Mouse (Mus musculus): ENCODE measurements around the gene Slc38a11.
A peak's percentile ranks its signal among the peaks of the same experiment; 100 is the strongest.

Gene Slc38a11

GRCm38 (mm10) chr2:65363828-65364497, at the start of gene Slc38a11:
Gene Slc38a11, minus strand, starts transcription at chr2:65364034.
- peak; percentile 23 for DNase-seq (ENCODE audit: low spot score)

DNA sequence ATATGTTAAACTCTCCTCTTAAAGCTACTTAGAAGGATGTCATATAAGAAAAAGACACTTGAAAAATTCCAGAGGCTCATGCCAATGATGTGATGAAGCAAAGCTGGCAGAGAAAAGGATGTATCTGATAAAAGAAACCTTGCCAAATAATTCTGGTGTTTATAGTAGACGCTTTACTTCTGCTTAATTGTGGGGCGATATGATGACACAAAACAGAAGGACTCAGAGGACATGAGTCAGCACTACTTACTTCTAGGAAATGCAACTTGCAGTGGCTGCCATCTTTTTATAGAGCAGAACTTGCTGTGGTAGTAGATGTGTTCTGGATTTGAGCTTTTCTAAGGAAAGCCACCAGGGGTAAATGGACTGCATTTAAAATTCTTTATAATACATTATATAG, 43.3 kb upstream of the Slc38a11 start:
- no peak for DNase-seq (ENCODE audit: low spot score)

DNA sequence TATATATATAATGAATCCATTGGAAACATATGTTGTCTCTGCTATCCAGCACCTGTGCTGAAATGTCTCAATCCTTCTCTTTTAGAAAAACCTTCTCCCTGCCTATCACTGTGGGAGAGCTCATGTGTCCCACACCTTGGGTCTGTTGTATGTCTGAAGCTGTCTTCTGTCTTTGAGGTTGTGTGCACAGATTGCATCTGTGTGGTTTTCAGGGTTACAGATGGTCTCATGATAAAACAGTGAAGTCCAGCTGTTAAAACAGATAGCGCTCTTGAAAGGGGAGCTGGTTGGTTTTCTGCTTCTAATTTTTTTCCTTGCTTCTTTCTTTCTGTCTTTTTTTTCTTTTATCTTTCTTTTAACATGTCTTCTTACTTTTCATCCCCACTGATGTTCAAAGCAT, 41.6 kb upstream of the Slc38a11 start:
- DNase-seq (ENCODE audit: low spot score) = no peak

GRCm38 (mm10) chr2:65402001-65402400, 38.2 kb upstream of the Slc38a11 start:
- DNase-seq (ENCODE audit: low spot score) = no peak

- DNase-seq (ENCODE audit: low spot score) = no peak
Measured at GRCm38 (mm10) chr2:65399938-65400337, 36.1 kb upstream of the Slc38a11 start.

DNA sequence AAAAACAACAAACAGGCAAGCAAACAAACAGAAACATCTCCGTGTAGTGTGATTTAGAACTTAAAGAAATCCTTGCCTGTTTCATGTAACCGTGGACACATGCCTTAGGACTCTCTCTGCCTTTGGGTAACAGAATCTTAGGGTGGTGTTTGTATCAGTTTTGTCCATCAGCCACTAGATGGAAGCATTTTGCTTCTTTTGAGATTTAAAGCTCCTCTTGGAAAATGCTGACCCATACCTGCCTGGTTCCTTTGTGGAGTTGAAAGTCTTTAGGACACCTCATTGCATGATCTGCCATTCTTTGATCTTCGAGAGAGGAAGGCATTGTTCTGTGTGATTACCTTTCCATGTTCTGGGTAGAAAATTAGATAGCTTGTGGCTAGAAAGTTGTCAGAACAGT, 32.3 kb upstream of the Slc38a11 start:
- no peak for DNase-seq (ENCODE audit: low spot score)

DNA sequence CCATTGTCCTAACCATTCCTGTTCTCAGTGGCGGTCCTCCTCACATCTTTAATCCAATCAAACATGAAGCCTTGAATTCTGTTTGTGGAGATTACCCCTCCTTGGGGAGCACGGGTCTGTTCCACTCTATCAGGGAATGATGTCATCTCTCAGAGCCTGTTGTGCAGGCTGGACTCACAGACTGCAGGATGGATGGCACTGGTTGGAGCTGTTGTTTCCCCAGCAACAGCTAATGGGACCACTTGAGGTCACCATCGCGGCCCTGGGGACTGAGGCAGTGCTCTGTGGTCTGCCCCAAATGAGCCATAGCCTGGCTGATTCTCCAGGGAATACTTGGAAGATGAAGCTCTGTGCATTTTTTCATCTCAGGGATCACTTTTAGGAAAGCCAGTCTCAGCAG, 29.2 kb upstream of the Slc38a11 start:
- no peak for DNase-seq (ENCODE audit: low spot score)

DNA sequence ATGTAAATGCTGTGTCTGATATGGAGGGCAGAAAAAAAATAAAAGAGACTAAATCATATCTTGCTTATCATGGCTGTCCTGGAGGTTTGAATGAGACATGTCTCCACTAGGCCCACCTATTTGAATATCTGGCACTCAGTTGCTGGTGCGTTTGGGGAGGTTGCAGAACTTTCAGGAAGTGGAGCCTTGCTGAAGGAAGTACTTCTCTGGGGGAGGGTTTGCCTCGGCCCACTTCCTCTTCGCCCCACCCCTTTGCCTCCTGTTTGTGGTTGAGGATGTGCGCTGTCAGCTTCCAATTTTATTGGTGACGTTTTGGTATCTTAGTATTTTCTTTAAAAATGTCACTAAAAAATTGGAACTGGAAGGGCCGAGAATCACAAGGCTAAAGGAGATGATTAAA, 27.5 kb upstream of the Slc38a11 start:
- no peak for DNase-seq (ENCODE audit: low spot score)

DNA sequence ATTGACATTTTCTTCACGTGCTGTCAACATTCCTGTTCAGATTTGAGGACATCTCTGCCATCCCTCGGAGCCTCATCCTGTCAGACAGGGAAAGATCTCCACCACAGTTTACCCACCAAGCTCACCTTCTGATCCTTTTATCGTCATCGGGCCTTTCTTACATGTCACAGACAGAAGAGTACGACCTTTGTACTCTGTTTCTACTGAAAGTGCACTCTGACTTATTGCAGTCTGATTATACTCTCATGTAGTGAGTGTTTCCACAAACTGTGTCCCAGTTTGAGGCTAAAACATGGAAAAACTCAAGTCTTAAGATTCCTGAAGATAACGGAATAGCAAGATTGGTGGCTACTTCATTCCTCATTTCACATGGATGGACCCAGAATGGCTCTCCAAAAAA, 21.0 kb upstream of the Slc38a11 start:
- DNase-seq (ENCODE audit: low spot score) = no peak

- no peak for DNase-seq (ENCODE audit: low spot score)
Measured at GRCm38 (mm10) chr2:65382485-65382884, 18.7 kb upstream of the Slc38a11 start.

DNA sequence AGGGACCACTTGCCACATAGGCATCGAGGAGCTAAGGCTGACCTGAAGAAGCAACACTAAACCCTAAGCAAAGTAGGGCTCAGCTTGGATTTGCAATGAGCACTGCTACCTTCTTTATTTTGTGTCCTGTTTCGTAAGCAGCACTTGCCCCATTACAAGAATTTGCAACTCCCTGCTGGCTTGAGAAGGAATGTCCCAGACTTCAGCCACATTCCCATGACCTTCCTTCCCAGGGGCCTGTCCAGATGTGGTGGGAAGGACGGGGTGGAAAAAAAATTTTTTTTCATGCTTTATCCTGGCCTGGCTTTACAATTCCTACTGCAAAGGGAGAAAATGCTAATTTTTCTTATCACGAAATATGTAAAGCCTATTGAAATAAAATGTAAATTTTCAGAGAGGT, 14.6 kb upstream of the Slc38a11 start:
- DNase-seq (ENCODE audit: low spot score) = no peak

- no peak for DNase-seq (ENCODE audit: low spot score)
Measured at GRCm38 (mm10) chr2:65374410-65374809, 10.6 kb upstream of the Slc38a11 start.

DNA sequence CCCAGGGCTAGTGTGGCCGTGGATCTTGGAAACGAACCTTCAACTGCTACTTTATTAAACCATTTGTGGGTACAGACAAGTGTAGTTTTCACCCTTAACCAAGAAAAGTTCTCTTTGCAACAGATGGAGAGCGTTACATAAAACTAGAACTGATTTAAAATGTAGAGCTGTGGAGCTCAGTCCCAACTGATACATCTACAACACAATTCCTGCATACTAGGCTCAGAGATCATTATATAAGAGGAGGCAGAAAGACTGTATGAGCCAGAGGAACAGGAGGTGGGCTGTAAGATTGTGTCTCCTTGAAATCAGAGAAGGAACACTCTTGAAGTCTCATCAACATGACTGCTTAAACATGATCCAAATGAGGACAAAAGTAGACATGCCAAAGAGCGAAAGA, 9.2 kb upstream of the Slc38a11 start:
- no peak for DNase-seq (ENCODE audit: low spot score)

DNA sequence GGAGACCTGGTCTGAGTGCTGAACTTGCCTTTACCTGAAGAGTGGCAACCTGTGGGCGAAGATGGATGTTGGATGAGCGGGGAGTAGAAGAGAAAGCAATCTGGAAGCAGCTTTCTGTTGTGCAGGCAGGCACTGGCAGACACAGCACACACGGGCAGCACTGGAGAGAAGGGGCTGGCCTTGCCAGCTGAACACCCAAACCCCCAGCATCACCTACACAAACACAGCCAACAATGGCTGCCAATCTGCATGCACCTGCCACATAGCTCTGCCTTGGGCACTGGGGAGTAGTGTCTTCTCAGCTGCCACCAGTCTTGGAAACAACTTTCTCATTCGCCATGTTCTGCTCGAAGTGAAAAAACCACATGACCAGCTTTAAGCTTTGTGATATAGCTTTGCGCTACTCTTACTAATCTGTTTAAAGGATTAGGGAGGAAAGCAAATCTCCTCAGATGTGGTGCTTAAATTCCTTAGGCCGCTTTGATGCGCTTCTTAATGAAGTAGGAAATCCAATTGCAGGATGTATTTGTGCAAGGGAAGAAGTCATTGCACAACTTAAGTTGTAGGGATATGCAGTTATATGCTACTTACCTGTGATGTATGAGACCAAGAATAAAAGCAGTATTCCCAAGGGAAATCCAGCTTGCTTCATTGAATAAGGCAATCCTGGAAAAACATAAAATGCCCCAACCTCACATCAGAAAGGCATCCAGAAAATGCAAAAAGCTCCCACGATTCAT, 2.9 kb downstream of the Slc38a11 start:
- no peak for DNase-seq (ENCODE audit: low spot score)

GRCm38 (mm10) chr2:65347367-65347766, 16.5 kb downstream of the Slc38a11 start:
- no peak for DNase-seq (ENCODE audit: low spot score)

DNA sequence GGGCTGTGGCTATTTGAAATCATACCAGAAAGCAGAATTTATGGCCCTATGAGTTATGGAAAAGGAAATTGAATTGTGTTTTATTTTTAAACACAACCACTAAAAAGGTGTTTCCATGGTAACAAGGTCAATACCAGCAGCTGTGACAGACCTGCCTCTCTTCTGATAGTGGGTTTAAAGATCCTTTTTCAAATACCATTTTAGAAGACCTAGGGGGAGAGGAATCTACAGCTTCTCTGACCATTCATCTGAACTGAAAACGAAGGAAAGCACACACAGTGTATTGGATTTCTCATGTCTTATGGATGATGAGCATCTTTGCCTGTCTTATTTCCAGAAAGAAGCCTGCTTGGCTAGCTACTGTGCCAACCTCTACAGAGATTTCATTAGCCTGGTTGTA, 16.9 kb downstream of the Slc38a11 start:
- DNase-seq (ENCODE audit: low spot score) = no peak

DNA sequence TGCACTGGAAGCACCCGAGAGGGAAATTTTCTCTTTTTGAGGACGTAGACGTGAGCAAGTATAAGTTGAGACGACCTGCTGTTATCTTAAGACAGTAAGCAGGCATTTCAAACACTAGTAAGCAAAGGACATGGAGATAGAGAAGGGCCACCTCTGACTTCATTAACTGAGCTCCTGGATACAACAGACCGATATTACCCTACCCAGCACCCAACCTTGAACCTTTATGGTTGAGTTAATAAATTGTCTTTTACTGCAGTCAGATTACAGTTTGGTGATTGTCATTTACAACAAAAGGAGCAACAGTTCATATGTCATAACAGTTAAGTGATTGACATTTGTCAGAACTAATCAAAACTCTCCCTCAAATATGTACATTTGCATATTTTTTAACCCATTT, 17.8 kb downstream of the Slc38a11 start:
- no peak for DNase-seq (ENCODE audit: low spot score)

DNA sequence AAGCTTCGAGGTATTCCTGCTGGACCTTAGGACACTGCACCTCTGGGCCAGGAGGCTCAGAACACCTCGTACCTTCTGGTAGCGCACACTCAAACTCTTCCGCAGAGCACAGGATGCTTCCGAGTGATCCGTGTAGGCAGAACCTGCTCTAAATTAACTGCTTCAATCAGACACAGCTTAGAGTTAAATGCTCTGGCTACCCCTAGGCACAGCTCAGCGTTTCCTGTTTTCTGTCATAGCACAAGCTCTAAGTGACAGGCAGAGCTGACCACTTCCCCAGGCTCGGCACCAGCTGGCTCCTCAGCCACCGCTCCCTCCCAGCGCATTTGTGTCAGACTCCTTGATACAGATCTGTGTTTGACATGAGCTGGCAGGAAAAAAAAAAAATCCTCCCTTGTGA, 21.8 kb downstream of the Slc38a11 start:
- DNase-seq (ENCODE audit: low spot score) = no peak

- DNase-seq (ENCODE audit: low spot score) = no peak
Measured at GRCm38 (mm10) chr2:65340839-65341238, 23.0 kb downstream of the Slc38a11 start.

GRCm38 (mm10) chr2:65337378-65338140, 26.3 kb downstream of the Slc38a11 start:
- DNase-seq (ENCODE audit: low spot score) = peak; percentile 48

DNA sequence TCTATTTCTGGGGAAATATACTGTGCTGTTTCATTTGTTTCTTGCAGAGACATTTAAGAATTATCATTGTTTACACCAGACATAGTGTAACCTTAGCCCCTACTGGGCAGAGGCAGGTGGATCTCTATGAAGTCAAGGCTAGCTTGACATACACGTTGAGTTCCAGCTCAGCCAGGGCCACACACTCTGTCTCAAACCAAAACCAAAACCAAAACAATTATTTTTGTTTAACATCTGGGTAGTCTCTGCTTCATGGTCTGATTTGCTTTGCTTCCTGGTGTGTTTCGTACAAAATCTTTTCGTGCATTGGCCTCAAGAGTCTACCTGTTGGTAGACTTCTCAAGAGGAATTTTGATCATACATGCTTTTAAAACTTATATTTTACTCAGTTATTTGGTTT, 27.2 kb downstream of the Slc38a11 start:
- DNase-seq (ENCODE audit: low spot score) = no peak

- DNase-seq (ENCODE audit: low spot score) = no peak
Measured at GRCm38 (mm10) chr2:65334091-65334490, 29.7 kb downstream of the Slc38a11 start.

DNA sequence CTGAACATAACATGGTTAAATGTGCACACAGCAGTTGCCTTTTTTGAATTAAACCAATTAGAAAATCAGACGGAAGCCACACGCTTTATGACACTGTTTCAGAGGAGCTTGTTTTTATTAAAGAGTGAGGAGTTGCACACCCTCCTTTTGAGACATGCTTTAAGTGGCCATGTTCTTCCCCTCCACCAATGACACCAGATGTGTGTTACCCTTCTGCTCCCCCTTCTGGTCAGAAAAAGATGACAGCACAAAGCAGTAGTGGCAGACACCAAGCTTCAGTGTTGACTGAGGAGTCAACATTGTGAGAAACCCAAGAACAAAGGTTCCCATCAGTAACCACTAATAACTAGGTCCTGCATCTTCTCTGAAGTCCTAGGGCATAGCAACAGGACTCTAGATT, 32.5 kb downstream of the Slc38a11 start:
- no peak for DNase-seq (ENCODE audit: low spot score)
